Mouse (Mus musculus) activated CD4-positive, CD25-positive, alpha-beta regulatory T cell (primary cell): ENCODE data around the gene Olfr146. TPM values are rescaled to one million over a fixed set of nuclear protein-coding genes. Genes with fewer than 3 reads are reported as not detected.

Source experiments
- polyA plus RNA-seq, 2 experiments: library from polyadenylated mRNA; unstranded; fragments of 100-300 nt; shearing (Covaris generic); gene quantifications; one replicate each; pipeline ENCODE4 v1.2.1; 2017

The Olfr146 gene
- polyA plus RNA-seq = under 1 TPM in 1 of 2 experiments, not detected in 1; 0.31 TPM

GRCm38 (mm10) chr9:39023277-39023676, at the start of gene Olfr146:
Olfr146 (minus strand) TSS chr9:39023377.

GRCm38 (mm10) chr9:39064851-39065250, 41.7 kb upstream of the Olfr146 start, which contains the start of gene Olfr937:
Olfr937 (minus strand) TSS chr9:39064951.

GRCm38 (mm10) chr9:38999583-38999982, 23.6 kb downstream of the Olfr146 start, which contains the start of gene Olfr935:
Olfr935 (minus strand) TSS chr9:38999683.

GRCm38 (mm10) chr9:38988215-38988614, 35.0 kb downstream of the Olfr146 start, which contains the start of gene Olfr934:
Olfr934 (minus strand) TSS chr9:38988315.

GRCm38 (mm10) chr9:38972013-38972412, 51.2 kb downstream of the Olfr146 start, which contains the start of gene Olfr933:
Olfr933 (plus strand) TSS chr9:38972313.

Other genes with a start within 250 kb of the Olfr146 start
- not detected for gene Olfr922, start 208.8 kb downstream of the Olfr146 start, polyA plus RNA-seq
- gene Olfr923, start 196.8 kb downstream of the Olfr146 start, polyA plus RNA-seq = under 1 TPM in 1 of 2 experiments, not detected in 1; 0.10 TPM
- under 1 TPM in 1 of 2 experiments, not detected in 1; 0.15 TPM for gene Olfr924, start 178.9 kb downstream of the Olfr146 start, polyA plus RNA-seq
- not detected for gene Olfr26, start 168.3 kb downstream of the Olfr146 start, polyA plus RNA-seq
- not detected for gene Olfr926, start 146.3 kb downstream of the Olfr146 start, polyA plus RNA-seq
- not detected for gene Olfr930, start 93.6 kb downstream of the Olfr146 start, polyA plus RNA-seq
- under 1 TPM in 1 of 2 experiments, not detected in 1; 0.05 TPM for gene Olfr933, start 51.1 kb downstream of the Olfr146 start, polyA plus RNA-seq
- not detected for gene Olfr934, start 35.1 kb downstream of the Olfr146 start, polyA plus RNA-seq
- gene Olfr935, start 23.7 kb downstream of the Olfr146 start, polyA plus RNA-seq = not detected
- not detected for gene Olfr937, start 41.6 kb upstream of the Olfr146 start, polyA plus RNA-seq
- not detected for gene Olfr938, start 55.5 kb upstream of the Olfr146 start, polyA plus RNA-seq
- under 1 TPM in 1 of 2 experiments, not detected in 1; 0.37 TPM for gene Olfr27, start 104.8 kb upstream of the Olfr146 start, polyA plus RNA-seq
- under 1 TPM in 1 of 2 experiments, not detected in 1; 0.09 TPM for gene Olfr943, start 142.9 kb upstream of the Olfr146 start, polyA plus RNA-seq
- gene Olfr944, start 178.5 kb upstream of the Olfr146 start, polyA plus RNA-seq = not detected
- not detected for gene Olfr1537, start 226.6 kb upstream of the Olfr146 start, polyA plus RNA-seq